Mouse (Mus musculus): ENCODE measurements around the gene B4galt1. TPM values are rescaled to one million over a fixed set of nuclear protein-coding genes. Genes with fewer than 3 reads are reported as not detected.

B4galt1 gene
- polyA plus RNA-seq, 1 experiment = 5.2 TPM

DNA sequence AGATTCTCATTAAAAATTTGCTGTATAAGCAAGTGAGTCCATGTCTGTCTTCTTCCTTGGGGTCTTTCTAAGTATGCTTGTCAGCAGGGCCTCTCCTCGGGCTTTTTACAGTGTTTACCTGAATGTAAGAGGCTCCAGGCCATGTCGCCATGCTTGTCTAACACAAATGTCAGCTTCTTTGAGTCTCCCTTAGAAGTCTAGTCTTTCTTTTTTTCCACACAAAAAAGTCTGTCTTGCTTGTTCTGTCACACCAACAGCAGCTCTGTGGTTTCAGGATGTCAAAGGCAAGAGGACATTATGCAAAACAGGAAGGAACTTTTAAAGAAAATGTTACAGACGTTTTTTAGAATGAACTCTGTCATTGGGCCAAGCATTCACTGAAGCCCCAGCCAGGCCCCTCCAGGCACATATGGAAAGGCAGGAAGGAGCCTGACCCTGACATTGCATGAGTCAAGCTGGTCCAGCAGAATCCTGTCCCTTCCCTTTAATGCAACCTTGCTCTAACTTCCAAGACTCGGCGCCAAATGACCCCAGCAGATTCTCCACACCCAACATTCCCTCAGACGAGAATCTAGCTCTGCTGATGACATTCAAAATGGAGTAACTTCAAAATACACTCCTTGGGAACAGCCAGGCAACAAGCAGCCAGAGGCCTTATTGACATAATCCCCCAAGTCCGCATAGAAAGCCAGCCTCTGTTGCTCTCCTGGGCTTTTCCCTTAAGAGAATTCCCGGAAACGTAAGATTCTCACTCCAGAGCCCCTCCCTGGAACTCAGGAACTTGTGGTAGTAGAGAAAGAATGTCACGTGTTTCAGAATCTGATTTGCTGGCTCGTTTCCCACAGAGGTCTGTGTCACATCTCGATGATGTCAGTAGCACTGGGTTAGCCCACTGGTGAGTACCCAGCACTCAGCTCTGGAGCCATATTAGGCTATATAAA is 8.7 kb downstream of the B4galt1 start:
- no peak for DNase-seq (ENCODE audit: extremely low spot score in 1 of 2, low spot score in 1 of 2)

DNA sequence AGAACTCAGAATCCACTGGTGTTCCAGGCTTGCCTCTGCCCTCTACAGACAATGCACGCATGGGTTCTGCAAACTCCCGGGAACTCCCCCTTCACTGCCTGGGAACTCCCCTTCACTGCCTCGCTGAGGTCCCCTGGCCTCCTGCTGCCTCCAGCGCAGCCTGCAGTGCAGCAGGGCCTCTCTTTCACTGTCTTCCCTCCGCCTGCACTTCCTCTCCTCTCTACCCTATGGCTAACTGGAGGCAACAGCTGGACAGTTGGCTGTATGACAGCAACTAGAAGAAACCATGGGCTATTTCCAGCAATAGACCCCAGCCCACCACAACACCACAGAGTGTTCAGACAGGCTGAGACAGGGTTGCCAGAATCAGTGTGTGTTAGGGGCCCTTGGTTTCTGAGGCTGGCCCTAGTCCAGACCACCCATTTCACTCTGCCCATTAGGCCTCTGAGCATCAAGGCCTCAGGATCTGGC is 9.5 kb downstream of the B4galt1 start:
- DNase-seq (ENCODE audit: extremely low spot score in 1 of 2, low spot score in 1 of 2) = no peak

DNA sequence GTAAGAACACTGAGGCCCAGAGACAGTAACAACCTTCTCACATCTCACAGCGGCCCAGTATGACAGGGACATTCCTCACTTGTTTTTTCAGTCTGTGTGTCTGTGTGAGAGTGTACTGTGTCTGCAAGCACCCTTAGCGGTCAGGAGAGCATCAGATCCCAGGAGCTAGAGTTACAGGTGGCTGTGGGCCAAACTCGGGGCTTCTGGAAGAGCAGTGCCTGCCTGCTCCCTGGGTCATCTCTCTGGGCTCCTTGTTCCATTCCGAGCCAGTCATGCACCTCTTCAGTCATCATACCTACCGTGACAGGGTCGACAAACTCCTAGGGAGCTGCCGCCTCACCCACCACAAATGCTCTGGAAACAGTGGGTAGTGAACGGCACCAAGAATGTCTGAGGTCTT is 10.1 kb downstream of the B4galt1 start:
- no peak for DNase-seq (ENCODE audit: extremely low spot score in 1 of 2, low spot score in 1 of 2)

DNA sequence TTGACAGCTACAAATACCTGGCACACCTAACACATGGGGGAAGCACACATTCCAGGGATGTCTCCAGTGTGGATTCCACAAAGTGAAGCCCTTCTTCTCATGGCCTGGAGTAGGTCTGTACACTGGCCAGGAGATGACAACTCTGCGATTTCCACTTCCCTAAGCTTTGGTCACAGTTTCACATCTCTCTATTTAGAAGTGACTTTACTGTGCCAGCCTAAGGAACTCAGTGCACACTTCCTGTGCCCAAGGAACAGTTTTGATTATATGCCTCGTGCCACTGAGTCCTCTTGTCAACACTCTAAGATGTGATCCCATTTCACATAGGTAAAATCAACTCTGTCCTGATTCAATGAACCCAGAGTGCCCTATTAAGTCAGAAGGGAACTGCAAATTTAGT is 13.4 kb downstream of the B4galt1 start:
- DNase-seq (ENCODE audit: extremely low spot score in 1 of 2, low spot score in 1 of 2) = no peak

DNA sequence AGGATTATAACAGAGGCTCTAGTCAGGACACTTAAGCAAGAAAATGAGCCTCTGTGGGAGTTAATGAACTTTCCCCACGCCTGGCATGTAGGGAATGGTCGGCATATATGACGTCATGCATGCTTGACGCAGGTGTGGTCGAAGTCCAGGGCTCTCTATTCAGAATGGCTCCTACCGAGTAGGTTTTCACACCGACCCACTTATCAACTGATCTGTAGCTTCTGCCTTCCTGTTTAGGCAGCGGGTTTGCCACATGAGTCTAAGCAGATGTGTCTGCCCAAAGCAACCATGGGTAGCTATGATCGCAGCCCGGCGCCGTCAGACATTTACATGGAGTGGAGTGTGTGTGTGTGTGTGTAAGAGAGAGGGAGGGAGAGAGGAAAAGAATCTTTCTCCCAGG is 14.6 kb downstream of the B4galt1 start:
- DNase-seq (ENCODE audit: extremely low spot score in 1 of 2, low spot score in 1 of 2) = no peak

DNA sequence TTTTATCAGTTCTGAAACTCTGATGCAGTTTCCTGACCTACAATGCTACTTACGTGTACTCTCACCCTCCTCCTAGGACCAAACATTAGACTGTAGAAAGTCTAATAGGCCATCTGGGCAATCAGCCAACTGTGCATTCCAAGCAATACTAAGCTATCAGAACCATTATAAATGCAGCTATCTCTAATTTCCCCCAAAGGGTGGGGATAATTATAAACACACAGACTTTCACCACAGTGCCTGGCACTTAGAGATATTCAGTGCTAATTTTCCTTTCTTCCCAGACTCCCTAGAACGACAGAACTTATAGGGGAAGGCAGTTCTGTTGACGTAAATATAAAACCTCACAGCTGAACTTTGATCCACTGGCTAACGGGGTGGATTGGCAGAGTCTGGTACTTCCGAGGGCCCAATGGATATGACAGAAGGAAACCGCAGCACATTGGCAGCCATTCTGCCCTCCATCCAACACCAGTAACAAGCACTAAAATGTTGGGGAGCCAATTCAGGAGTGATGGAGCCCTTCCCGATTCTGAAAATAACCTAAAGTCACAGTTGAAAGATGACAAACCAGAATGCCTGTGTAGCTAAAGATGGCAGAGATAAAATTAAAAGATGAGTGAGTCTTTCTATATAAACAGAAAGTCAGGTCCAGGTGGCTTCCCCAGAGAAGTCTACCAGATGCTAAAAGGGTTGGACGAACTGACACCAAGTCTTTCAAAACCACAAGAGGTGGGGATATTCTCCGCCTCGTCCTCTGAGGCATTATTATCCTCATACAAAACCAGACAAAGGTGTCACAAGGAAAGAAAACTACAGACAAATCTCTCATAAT is 16.1 kb downstream of the B4galt1 start:
- no peak for DNase-seq (ENCODE audit: extremely low spot score in 1 of 2, low spot score in 1 of 2)

DNA sequence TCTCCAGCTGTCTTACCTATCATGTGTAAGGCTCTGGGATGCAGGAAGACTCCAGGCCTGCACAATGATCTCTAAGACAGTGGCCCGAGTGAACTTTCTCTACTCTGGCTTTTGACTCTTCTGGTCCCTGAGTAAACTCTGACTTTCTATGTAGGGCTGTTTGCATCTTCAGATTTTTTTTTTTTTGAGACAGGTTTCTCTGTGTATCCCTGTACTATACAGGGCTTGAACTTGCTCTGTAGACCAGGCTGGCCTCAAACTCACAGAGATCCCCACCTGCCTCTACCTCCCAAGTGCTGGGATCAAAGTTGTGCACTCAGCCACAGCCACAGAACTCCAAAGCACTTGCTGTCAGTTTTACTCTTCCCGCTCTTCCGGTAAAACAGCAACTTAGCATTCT is 16.8 kb downstream of the B4galt1 start:
- no peak for DNase-seq (ENCODE audit: extremely low spot score in 1 of 2, low spot score in 1 of 2)

DNA sequence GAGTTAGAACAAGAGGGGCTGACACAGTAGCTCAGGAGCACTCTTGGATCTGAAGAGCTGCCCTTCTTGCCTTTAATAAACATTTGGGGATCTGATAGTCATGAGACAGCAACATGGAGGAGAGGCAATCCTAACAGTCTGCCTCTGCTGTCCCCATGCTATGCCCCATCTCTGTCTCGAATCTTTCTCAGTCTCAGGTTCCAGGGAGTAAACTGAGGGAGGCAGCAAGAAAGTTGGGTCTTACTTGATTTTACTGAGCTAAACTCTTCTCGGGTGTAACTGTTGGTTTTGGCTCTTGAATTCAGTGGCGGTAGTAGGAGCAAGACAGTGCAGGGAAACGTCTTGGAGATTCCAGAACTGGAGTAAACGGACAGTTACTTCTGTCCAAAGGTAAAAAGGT is 18.9 kb downstream of the B4galt1 start:
- no peak for DNase-seq (ENCODE audit: extremely low spot score in 1 of 2, low spot score in 1 of 2)

DNA sequence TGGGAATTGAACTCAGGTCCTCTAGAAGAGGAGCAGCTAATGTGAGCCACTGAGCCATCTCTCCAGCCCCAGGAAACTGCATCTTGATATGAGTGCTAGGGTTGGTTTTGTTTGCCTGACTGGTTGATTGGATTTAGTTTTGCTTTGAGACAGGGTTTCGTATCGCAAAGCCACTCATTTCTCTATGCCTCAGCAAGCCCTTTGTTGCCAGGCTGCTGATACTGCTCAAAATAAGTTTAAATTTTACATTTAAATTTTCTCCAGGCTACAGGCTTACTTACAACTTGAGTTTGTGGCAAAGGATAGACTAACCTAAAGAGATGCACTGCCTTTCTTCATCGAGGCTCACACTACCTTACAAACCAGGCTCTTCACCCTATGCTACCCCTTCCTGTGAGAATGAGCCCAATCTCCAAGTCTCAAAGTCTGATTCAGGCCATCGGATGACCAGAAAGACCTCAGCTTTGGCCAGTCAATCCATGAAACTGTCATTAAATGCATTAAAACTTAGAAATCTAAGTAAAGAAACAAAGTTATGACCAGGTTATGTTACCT is 19.5 kb downstream of the B4galt1 start:
- DNase-seq (ENCODE audit: extremely low spot score in 1 of 2, low spot score in 1 of 2) = no peak

DNA sequence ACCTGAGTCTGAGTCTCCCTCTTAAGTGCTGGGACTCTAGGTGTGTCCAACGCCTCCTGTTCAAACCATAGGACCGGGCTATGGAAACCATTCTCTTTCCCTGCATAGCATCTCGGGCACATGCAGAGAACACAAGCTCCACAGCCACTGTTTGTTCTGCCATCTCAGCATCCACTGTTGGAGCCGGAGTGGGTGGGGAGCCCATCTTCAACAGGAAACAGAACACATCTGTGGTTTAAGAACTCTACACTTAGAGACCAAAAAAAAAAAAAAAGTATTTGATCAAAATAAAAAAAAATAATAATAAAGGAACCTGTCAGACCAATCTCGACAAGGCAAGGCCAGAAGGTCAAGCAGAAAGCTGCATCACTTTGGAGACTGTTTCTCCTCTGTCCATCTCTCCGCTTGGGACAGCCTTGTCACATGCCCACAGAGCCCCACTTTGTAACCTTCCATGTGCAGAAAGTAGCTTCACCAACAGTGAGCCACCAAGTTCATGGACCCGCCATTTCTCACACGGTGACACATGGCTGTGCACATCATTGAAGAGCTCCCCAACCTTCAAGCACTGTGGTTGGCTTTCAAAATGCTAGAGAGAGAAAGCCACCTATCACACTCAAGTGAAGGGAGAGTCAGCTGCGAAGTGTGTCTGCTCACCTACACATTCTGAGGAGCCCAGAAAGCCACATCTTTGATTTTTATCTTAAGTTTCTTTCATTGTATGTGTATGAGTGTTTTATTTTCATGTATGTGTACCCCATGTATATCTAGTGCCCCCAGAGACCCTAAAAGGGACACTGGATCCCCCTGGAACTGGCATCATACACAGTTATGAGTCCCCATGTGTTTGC is 20.2 kb downstream of the B4galt1 start:
- DNase-seq (ENCODE audit: extremely low spot score in 1 of 2, low spot score in 1 of 2) = no peak

DNA sequence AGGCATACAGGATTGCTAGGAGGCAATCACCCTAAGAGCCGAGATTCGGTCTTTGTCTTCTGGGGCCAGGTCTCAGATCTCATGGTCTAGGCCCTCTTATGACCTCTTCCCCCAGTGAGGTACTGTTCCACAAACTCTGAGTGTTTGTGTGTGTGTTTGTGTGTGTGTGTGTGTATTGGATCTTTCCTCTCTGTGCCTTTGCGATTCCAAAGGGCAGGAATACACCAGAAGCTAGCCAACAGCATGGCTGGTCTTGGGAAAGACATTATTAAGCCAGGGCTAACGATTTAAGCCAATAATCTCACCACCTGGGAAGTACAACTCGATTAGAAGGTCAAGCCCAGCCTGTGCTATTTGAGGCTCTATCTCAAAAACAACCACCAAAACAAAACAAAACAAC is 23.3 kb downstream of the B4galt1 start:
- DNase-seq (ENCODE audit: extremely low spot score in 1 of 2, low spot score in 1 of 2) = no peak

DNA sequence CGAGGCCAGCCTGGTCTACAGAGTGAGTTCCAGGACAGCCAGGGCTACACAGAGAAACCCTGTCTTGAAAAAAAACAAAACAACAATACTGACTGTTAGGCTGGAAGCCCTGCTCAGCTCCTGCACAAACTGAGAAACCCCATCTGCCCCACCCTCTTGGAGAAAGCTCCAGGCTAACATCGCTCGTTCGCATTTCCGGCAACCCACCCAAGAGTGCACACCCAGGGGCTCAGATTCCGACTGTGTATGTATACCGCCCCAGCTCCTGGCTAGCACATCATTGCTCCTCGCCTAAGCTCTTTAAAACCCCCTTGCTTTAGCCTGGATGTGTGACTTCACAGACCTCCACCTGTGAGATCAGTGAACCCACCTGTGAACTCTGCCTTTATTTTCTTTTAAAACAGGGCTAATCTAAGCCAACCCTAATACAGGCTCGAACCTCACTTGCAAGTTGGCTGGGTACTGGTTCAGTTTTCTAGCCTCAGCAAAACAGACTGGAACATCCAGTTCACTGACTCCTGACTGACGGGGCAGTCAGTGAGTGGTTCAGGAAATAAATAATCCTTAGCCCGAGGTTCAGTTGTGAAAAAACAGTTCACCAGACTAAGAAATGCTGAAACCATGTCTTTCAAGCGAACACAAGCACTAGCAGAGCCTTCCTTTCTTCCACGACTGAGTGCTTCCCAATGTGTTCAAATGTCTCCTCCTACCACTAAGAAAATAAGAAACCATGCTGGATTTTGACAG is 24.0 kb downstream of the B4galt1 start:
- no peak for DNase-seq (ENCODE audit: extremely low spot score in 1 of 2, low spot score in 1 of 2)

DNA sequence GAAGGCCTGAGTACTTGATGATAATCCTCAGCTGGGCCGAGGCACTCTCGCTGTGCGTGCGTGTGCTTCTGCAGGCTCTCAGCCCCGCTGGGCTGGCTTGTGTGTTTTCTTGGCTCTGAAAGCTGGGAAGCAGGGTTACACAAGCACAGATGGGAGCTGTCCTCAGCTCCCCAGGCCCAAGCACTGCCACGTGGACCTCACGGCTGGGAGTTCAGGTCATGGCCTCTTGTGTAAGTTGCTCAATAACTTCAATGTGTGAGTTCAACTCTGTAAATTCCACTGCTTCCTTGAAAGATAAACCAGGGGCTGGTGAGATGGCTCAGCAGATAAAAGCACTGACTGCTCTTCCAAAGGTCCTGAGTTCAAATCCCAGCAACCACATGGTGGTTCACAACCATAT is 24.9 kb downstream of the B4galt1 start:
- DNase-seq (ENCODE audit: extremely low spot score in 1 of 2, low spot score in 1 of 2) = no peak

DNA sequence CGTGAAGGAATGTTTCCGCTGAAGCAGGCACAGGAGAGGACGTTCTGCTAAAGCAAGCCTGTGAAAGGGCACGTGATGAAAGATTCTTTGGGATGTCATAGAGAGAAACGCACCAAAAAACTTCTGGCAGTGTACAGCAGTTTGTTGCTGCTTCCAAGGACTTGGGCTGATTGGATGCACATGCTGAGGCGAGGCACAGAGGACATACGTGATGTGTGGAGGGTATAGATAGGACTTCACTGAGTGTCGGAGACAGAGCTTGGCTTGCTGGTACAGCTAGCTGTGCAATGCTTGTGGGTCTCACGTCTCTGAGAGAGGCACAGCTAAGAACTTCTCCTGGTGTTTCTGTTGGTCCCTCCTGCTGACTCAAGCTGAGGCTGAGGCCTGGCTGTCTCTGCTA is 25.9 kb downstream of the B4galt1 start:
- DNase-seq (ENCODE audit: extremely low spot score in 1 of 2, low spot score in 1 of 2) = no peak

DNA sequence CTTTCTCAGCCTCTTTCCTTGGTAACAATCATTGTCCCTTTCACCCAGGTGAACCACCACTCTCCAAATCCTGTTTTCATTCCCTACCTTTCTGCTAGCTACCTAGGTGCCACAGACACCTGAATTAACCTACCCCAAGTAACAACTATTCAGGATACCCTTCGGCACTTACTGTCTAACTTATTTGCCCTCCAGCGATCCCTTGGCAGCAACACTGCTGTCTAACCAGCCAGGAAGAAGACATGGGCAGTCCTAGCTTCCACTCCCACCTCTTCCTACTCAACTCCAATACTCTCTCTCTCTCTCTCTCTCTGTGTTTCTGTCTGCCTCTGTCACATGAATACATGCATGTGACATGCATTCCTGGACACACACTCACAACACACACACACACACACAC is 27.0 kb downstream of the B4galt1 start:
- no peak for DNase-seq (ENCODE audit: extremely low spot score in 1 of 2, low spot score in 1 of 2)

DNA sequence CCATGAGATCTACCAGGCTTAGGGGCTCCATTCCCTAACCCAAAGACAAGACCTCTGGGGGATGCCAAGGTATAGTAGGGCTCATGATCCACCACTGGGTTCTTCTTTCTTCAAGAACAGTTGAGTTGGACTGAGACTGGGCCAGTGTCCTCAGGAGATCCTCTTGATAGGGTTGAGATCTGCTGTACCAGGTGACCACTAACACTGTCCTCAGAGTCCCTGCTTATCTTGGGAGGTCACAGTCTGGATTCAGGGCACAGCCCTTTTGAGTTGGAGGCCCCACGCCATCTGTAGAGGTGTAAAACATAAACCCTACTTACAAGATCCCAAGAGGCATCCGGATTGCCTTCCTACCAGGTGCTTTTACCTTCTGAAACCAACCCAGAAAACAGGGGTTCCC is 27.8 kb downstream of the B4galt1 start:
- no peak for DNase-seq (ENCODE audit: extremely low spot score in 1 of 2, low spot score in 1 of 2)

DNA sequence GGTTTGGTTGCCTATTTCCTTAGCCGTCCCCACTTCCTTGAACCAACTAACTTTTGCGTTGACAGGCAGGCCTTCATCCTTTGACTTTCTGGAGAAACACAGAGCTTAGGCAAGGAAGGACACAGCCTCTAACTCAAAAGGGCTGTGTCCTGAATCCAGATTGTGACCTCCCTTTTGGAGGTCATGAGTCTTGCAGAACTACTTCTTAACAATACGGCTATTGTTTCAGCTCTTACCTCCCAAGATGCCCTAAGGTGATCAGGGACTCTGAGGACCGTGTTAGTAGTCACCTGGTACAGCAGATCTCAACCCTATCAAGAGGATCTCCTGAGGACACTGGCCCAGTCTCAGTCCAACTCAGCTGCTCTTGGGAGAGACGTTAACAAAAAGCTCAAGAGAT is 28.7 kb downstream of the B4galt1 start:
- no peak for DNase-seq (ENCODE audit: extremely low spot score in 1 of 2, low spot score in 1 of 2)

DNA sequence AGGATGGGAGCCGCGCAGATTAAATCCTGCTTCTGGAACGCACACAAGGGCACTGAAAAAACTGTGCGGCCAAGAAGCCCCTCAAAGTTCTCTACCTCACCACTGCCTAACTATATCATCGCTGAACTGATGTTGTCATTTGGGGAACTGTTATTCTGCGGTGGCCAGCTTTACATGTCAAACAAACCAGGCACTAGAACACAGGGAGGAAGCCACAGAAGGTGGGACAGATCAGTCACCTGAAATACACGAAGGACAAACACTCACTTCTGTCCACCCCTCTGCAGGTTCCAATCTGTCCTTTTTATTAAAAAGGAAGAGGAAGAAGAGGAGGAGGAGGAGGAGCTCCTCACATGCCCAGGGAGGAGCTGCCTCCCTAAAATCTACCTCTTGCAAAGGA is 29.3 kb downstream of the B4galt1 start:
- DNase-seq (ENCODE audit: extremely low spot score in 1 of 2, low spot score in 1 of 2) = no peak

DNA sequence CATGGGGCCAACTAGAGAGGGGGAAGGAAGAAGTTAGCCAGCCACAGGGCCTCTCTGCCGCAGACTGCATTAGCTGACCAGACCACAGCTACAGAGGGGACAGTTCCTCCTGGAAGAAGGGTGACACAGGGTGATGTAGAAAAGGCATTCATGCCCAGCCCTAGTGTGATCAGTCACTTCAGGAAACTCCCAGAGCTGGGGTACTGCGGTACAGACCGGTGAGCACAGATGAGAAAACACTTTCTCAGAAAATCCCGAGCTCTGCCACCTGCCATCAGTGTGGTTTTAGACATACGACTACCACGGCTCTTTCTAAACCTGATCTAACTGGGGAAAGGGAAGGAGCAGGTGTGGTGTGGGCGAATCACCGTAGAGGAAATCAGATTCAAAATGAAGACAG is 30.1 kb downstream of the B4galt1 start:
- DNase-seq (ENCODE audit: extremely low spot score in 1 of 2, low spot score in 1 of 2) = no peak

DNA sequence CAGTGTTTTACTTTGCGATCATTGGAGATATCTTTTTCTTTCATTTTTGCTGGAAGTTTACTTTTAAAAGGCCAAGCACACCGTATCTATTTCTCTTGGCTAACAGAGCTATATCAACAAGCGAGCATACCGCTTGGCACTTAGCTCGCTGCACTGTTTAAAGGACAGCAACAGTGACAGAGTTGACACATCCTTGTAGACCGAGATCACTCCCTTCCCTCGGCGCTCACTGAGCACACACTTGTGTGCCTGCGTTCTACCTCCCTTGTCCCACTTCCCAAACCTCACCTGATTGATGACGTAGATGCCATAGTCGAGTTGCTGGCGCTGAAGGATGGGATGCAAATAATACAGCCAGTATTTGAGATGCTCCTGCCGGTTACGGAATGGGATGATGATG is 30.7 kb downstream of the B4galt1 start:
- DNase-seq (ENCODE audit: extremely low spot score in 1 of 2, low spot score in 1 of 2) = no peak

Data from frontal cortex, adult 2 months (tissue).